Mouse (Mus musculus) hindbrain, embryonic 11.5 days (tissue): ENCODE measurements around the gene Dscam. TPM values are rescaled to one million over a fixed set of nuclear protein-coding genes. Genes with fewer than 3 reads are reported as not detected.
A peak's percentile ranks its signal among the peaks of the same experiment; 100 is the strongest.

Source experiments
- ATAC-seq: fragments of 200-750 bp; cut with Nextera tagmentation; 2 replicates; pipeline ENCODE4 v1.8.0; 2017; ENCODE audit warnings: mild to moderate bottlenecking, moderate TSS enrichment, moderate library complexity; ENCODE audit not compliant: low FRiP score
- DNase-seq: peaks from one replicate; pipeline ENCODE4 v3.0.0-alpha.2; 2015; ENCODE audit warnings: low spot score
- H3K27ac ChIP-seq: fragments of 300-500 bp; sonication (generic); 2 replicates; pipeline ENCODE4 v1.5.1; 2014; ENCODE audit warnings: mild to moderate bottlenecking, low read depth, low read length
- H3K27me3 ChIP-seq: fragments of 300-500 bp; sonication (generic); 2 replicates; pipeline ENCODE4 v1.6.1; 2014; ENCODE audit warnings: mild to moderate bottlenecking, low read length, moderate library complexity, mixed read lengths; ENCODE audit not compliant: control insufficient read depth, insufficient read depth
- H3K36me3 ChIP-seq: fragments of 300-500 bp; sonication (generic); 2 replicates; pipeline ENCODE4 v1.6.1; 2014; ENCODE audit warnings: mild to moderate bottlenecking, low read length, moderate library complexity, mixed read lengths; ENCODE audit not compliant: control insufficient read depth, insufficient read depth
- H3K4me1 ChIP-seq: fragments of 300-500 bp; sonication (generic); replicated peaks from 2 replicates; pipeline ENCODE4 v1.6.1; 2014; ENCODE audit warnings: low read length, mixed read lengths; ENCODE audit not compliant: control insufficient read depth, insufficient read depth
- H3K4me2 ChIP-seq: fragments of 300-500 bp; sonication (generic); replicated peaks from 2 replicates; pipeline ENCODE4 v1.6.1; 2014; ENCODE audit warnings: mild to moderate bottlenecking, low read depth, low read length
- H3K4me3 ChIP-seq: fragments of 300-500 bp; sonication (generic); 2 replicates; pipeline ENCODE4 v1.5.1; 2014; ENCODE audit warnings: low read depth, low read length
- H3K9ac ChIP-seq: fragments of 300-500 bp; sonication (generic); 2 replicates; pipeline ENCODE4 v1.6.1; 2014; ENCODE audit warnings: low read depth, low read length
- H3K9me3 ChIP-seq: fragments of 300-500 bp; sonication (generic); 2 replicates; pipeline ENCODE4 v1.6.1; 2016; ENCODE audit warnings: low read length; ENCODE audit not compliant: control insufficient read depth
- WGBS: fragments of 180-500 bp; shearing (Covaris S2); extraction: QIAGEN DNeasy Blood & Tissue Kit; methylation state at CpG from one replicate; pipeline ENCODE4 v1.1.7; 2014; 5-methylcytosine and 5-hydroxymethylcytosine counted together
- polyA plus RNA-seq: library from polyadenylated mRNA; unstranded; fragments of >200 nt; fragmentation: Nextera tagmentation; extraction: Ambion mirVana; gene quantifications from 2 replicates; pipeline ENCODE4 v1.2.1, GENCODE M21; 2014

The Dscam gene
- polyA plus RNA-seq, 1 experiment from 2014 or later: 2.0 TPM

GRCm38 (mm10) chr16:96970412-96970811, 200.1 kb downstream of the Dscam start:
- H3K36me3 ChIP-seq: no peaks in the 10 kb centered on the region
- no peak overlapping the region for H3K9ac ChIP-seq
- no peak overlapping the region for H3K27ac ChIP-seq
- 90% methylated on average over 2 of the region's 2 CpGs for WGBS
- no peak for ATAC-seq
- H3K4me1 ChIP-seq: no peaks in the 10 kb centered on the region
- no peak overlapping the region for H3K4me3 ChIP-seq
- no peaks in the 10 kb centered on the region for H3K9me3 ChIP-seq
- H3K27me3 ChIP-seq: no peaks in the 10 kb centered on the region
- H3K4me2 ChIP-seq: no peak overlapping the region
- no peak for DNase-seq

- ATAC-seq: peak; percentile 51; the same call in 1 of the 2 replicates
- H3K4me1 ChIP-seq: no peaks in the 10 kb centered on the region
- no peak for DNase-seq
- H3K27me3 ChIP-seq: no peaks in the 10 kb centered on the region
- H3K4me3 ChIP-seq: no peak overlapping the region
- no peaks in the 10 kb centered on the region for H3K36me3 ChIP-seq
- no peaks in the 10 kb centered on the region for H3K9me3 ChIP-seq
- no peak overlapping the region for H3K9ac ChIP-seq
- H3K4me2 ChIP-seq: no peak overlapping the region
- WGBS: 92% methylated on average over 2 of the region's 2 CpGs
- no peak overlapping the region for H3K27ac ChIP-seq
These were observed 200.9 kb downstream of the Dscam start for GRCm38 (mm10) chr16:96969643-96970042.

DNA sequence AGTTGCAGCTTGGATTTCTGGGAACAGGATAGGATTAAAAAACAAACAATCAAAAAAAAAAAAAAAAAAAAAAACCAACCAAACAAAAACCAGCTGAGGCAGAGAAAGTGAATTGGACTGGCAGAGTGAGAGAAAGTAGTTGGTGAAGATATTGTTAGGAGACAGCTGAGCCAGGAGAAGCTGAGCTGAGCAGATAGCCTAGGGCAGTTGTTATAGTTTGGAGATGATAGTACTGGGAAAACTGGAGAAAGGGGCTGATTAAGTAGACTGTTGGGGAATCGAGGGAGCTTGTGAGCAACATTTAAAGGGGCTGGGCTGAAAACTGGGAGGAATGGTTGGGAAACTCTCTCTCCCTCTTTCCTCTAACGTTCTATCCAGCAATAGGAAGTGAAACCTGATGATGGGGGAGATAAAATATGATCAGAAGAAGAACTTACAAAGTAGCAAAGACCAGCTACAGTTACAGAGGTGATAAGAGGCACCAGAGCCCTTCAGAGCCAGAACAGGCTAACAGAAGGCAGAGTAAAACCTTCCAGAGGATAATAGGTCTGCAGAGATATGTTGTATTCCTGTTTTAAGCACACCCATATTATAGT, 201.6 kb downstream of the Dscam start:
- Histone ChIP-seq H3K27ac (no peak overlapping the region), H3K36me3 (no peaks in the 10 kb centered on the region), H3K9me3 (no peaks in the 10 kb centered on the region), H3K9ac (no peak overlapping the region), H3K4me2 (no peak overlapping the region), H3K4me3 (no peak overlapping the region), H3K4me1 (no peaks in the 10 kb centered on the region), H3K27me3 (no peaks in the 10 kb centered on the region)
- DNase-seq (no peak), ATAC-seq (no peak)
- WGBS: 69% methylated on average over 2 of the region's 2 CpGs

DNA sequence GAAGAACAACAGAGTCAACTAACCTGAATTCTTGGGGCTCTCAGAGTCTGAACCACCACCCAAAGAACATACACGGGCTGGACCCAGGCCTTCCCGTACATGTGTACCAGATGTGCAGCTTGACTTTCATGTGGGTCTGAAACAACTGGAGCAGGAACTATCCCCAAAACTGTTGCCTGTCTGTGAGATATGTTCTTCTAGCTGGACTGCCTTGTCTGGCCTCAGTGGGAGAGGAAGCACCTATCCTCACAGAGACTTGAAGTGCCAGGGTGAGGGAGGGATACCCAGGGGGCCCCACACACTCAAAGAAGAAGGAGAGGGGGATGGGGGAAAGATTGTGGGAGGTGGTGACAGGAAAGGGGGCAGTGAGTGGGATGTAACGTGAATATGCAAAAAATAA, 210.9 kb downstream of the Dscam start:
- no peak for ATAC-seq
- no peak overlapping the region for H3K4me3 ChIP-seq
- WGBS: 86% methylated on average over 3 of the region's 3 CpGs
- H3K4me2 ChIP-seq: no peak overlapping the region
- H3K4me1 ChIP-seq: no peaks in the 10 kb centered on the region
- H3K9me3 ChIP-seq: no peaks in the 10 kb centered on the region
- DNase-seq: no peak
- H3K27me3 ChIP-seq: no peaks in the 10 kb centered on the region
- H3K36me3 ChIP-seq: no peaks in the 10 kb centered on the region
- no peak overlapping the region for H3K27ac ChIP-seq
- H3K9ac ChIP-seq: no peak overlapping the region

- ATAC-seq (peak; percentile 35; the same call in 1 of the 2 replicates), DNase-seq (peak; percentile 37)
- Histone ChIP-seq H3K4me1 (peaks cover 4% of the 10 kb centered on the region; the same call in 1 of the 2 replicates), H3K4me3 (no peak overlapping the region), H3K27ac (no peak overlapping the region), H3K4me2 (no peak overlapping the region), H3K27me3 (no peaks in the 10 kb centered on the region), H3K9ac (no peak overlapping the region), H3K9me3 (no peaks in the 10 kb centered on the region), H3K36me3 (no peaks in the 10 kb centered on the region)
- 41% methylated on average over 11 of the region's 11 CpGs for WGBS
These were observed 224.9 kb downstream of the Dscam start for GRCm38 (mm10) chr16:96945468-96946302.

DNA sequence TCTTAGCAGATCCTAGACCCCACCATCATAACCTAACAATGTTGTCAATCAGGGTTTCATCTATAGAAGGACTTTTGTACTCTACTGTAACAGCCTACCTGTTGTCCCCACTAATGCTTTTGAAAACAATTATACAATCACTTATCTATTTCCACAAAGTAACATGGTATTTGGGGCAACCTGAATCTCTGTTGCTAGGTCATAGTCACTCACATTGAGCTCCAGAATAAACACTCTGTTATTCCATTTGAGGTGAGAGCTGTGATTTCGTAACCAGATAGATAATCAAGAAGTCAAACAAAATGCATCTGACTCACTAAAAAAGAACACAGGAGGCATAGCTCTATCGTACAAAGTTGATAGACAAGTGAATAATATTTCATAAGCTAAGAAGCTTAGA, 226.9 kb downstream of the Dscam start:
- Histone ChIP-seq H3K9ac (no peak overlapping the region), H3K36me3 (no peaks in the 10 kb centered on the region), H3K4me2 (no peak overlapping the region), H3K4me1 (peaks cover 4% of the 10 kb centered on the region; the same call in 1 of the 2 replicates), H3K27me3 (no peaks in the 10 kb centered on the region), H3K27ac (no peak overlapping the region), H3K9me3 (no peaks in the 10 kb centered on the region), H3K4me3 (no peak overlapping the region)
- ATAC-seq (no peak), DNase-seq (no peak)
- WGBS: 86% methylated on average over 2 of the region's 2 CpGs

DNA sequence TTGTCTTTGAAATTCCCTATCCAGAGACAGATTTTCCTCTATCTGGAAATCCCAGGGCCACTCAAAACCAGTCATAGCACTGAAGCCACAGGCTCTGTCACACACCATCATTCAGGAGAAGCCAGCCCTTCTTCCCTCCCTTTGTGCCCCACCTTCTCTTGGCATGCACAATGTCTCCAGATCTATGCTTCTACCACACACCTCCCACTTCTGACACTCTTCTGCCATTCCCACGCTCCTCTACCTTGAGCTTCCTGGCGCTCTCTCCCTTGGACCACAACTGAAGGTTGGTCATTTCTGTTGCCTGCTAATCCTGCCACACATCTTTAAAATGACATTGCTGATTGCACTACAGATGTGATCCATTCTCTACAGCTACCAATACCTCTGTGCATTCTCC, 235.8 kb downstream of the Dscam start:
- Histone ChIP-seq H3K4me1 (no peaks in the 10 kb centered on the region), H3K27me3 (no peaks in the 10 kb centered on the region), H3K9me3 (no peaks in the 10 kb centered on the region), H3K4me2 (no peak overlapping the region), H3K36me3 (no peaks in the 10 kb centered on the region), H3K27ac (no peak overlapping the region), H3K9ac (no peak overlapping the region), H3K4me3 (no peak overlapping the region)
- DNase-seq (no peak), ATAC-seq (no peak)
- 90% methylated on average over 2 of the region's 2 CpGs for WGBS

- Histone ChIP-seq H3K9me3 (no peaks in the 10 kb centered on the region), H3K4me3 (no peak overlapping the region), H3K4me1 (no peaks in the 10 kb centered on the region), H3K9ac (no peak overlapping the region), H3K4me2 (no peak overlapping the region), H3K27ac (no peak overlapping the region), H3K36me3 (no peaks in the 10 kb centered on the region), H3K27me3 (no peaks in the 10 kb centered on the region)
- DNase-seq (no peak), ATAC-seq (no peak)
- 91% methylated on average over 6 of the region's 6 CpGs for WGBS
These were observed 238.3 kb downstream of the Dscam start for GRCm38 (mm10) chr16:96932211-96932610.

DNA sequence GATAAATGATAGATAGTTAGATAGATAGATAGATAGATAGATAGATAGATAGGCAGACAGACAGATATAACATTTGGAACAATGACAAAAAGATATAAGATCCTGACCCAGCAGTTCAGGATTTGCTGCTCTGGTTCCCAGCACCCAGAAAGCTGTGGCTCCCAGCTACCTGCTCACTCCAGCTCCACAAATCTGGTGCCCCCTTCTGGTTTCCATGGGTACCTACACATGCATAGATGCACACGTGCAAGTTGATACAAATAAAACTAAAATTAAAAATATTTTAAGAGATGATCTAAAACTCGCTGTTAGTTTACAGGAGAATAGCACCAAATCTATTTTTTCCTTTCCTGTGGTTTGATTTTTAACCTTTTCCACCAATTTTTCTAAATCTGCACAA, 238.8 kb downstream of the Dscam start:
- no peaks in the 10 kb centered on the region for H3K4me1 ChIP-seq
- no peaks in the 10 kb centered on the region for H3K36me3 ChIP-seq
- ATAC-seq: no peak
- H3K4me2 ChIP-seq: no peak overlapping the region
- DNase-seq: no peak
- H3K9me3 ChIP-seq: no peaks in the 10 kb centered on the region
- no peak overlapping the region for H3K9ac ChIP-seq
- no peak overlapping the region for H3K27ac ChIP-seq
- H3K4me3 ChIP-seq: no peak overlapping the region
- H3K27me3 ChIP-seq: no peaks in the 10 kb centered on the region
- 81% methylated on average over 2 of the region's 2 CpGs for WGBS
